Mouse (Mus musculus): ENCODE results near the gene Dip2a.

Gene Dip2a

GRCm38 (mm10) chr10:76306738-76307137 is 38.4 kb downstream of the Dip2a start:
- in situ Hi-C loops (cut with MseI, MboI), result loop anchor here in 1 of 2 experiments (25.0 kb wide), 1 partner anchor 431 kb away; the partner anchor contains the start of gene Col6a1

- in situ Hi-C loops (cut with MseI, MboI), result loop anchor here in 1 of 2 experiments (25.0 kb wide), 1 partner anchor 437 kb away; the partner anchor contains the start of gene Col6a1
Observed at GRCm38 (mm10) chr10:76300133-76300532, 45.0 kb downstream of the Dip2a start.

GRCm38 (mm10) chr10:76293222-76293621 is 51.9 kb downstream of the Dip2a start:
- in situ Hi-C loops (cut with MseI, MboI), result no loop called here

- in situ Hi-C loops (cut with MseI, MboI), result no loop called here
Observed at GRCm38 (mm10) chr10:76289936-76290671, 55.0 kb downstream of the Dip2a start.

GRCm38 (mm10) chr10:76289052-76289451 is 56.0 kb downstream of the Dip2a start:
- in situ Hi-C loops (cut with MseI, MboI), result no loop called here

GRCm38 (mm10) chr10:76288268-76288993 is 56.7 kb downstream of the Dip2a start:
- in situ Hi-C loops (cut with MseI, MboI), result no loop called here

GRCm38 (mm10) chr10:76278541-76279097 is 66.5 kb downstream of the Dip2a start:
- in situ Hi-C loops (cut with MseI, MboI), result no loop called here

GRCm38 (mm10) chr10:76275256-76275655 is 69.8 kb downstream of the Dip2a start:
- in situ Hi-C loops (cut with MseI, MboI), result no loop called here

- in situ Hi-C loops (cut with MseI, MboI), result no loop called here
Observed at GRCm38 (mm10) chr10:76271238-76271637, 73.9 kb downstream of the Dip2a start.

GRCm38 (mm10) chr10:76262431-76262830 is 82.7 kb downstream of the Dip2a start:
- in situ Hi-C loops (cut with MseI, MboI), result no loop called here

- in situ Hi-C loops (cut with MseI, MboI), result no loop called here
Observed at GRCm38 (mm10) chr10:76261447-76261846, 83.6 kb downstream of the Dip2a start.

GRCm38 (mm10) chr10:76260358-76261059 is 84.6 kb downstream of the Dip2a start:
- in situ Hi-C loops (cut with MseI, MboI), result no loop called here

- in situ Hi-C loops (cut with MseI, MboI), result no loop called here
Observed at GRCm38 (mm10) chr10:76259566-76260232, 85.4 kb downstream of the Dip2a start.

GRCm38 (mm10) chr10:76257719-76258390 is 87.2 kb downstream of the Dip2a start:
- in situ Hi-C loops (cut with MseI, MboI), result no loop called here

- in situ Hi-C loops (cut with MseI, MboI), result no loop called here
Observed at GRCm38 (mm10) chr10:76257231-76257630, 87.9 kb downstream of the Dip2a start.

GRCm38 (mm10) chr10:76255617-76256016 is 89.5 kb downstream of the Dip2a start:
- in situ Hi-C loops (cut with MseI, MboI), result no loop called here

GRCm38 (mm10) chr10:76253536-76253935 is 91.6 kb downstream of the Dip2a start, which contains the start of gene S100b:
S100b (plus strand) TSS chr10:76253853.
- in situ Hi-C loops (cut with MseI, MboI), result no loop called here

GRCm38 (mm10) chr10:76253079-76253478 is 92.0 kb downstream of the Dip2a start:
- in situ Hi-C loops (cut with MseI, MboI), result no loop called here

- in situ Hi-C loops (cut with MseI, MboI), result no loop called here
Observed at GRCm38 (mm10) chr10:76250870-76251269, 94.2 kb downstream of the Dip2a start.

GRCm38 (mm10) chr10:76248647-76248968 is 96.5 kb downstream of the Dip2a start:
- in situ Hi-C loops (cut with MseI, MboI), result no loop called here
